Mouse (Mus musculus) adrenal gland, postnatal 10 days (tissue): Measurements from ENCODE around the gene Rrp1b. TPM values are rescaled to one million over a fixed set of nuclear protein-coding genes. Genes with fewer than 3 reads are reported as not detected.
"Not testable (repeated sequence)": the region's sequence is repeated elsewhere in the genome, so short reads cannot be mapped to it uniquely, and the experiment has no call there.

ENCODE experiments used
- DNase-seq: peaks from one replicate; pipeline ENCODE4 v3.0.0; 2021; ENCODE audit warnings: mixed read lengths
- total RNA-seq, 2 experiments: library from RNA; stranded (reverse); gene quantifications; 2 replicates each; pipeline ENCODE4 v1.2.3; 2021

The Rrp1b gene
- total RNA-seq, 2 experiments from 2014 or later: 15.5 to 21.7 TPM

DNA sequence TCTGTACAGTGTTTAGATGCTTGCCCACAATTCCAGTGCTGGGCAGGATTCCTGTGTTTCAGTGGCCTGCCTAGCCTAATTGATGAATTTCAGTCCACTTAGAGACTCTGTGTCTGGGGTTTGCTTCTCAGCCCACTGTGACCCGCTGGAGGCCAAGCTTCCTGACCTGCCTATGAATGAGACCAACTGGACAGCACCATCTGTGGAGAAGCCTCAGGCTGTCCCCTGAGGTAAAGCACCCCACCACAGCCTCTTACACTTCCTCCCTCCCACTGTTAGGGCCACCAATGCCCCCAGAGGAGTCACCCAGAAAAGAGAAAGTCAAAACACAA lies 55.1 kb downstream of the Rrp1b start:
- DNase-seq: no peak

DNA sequence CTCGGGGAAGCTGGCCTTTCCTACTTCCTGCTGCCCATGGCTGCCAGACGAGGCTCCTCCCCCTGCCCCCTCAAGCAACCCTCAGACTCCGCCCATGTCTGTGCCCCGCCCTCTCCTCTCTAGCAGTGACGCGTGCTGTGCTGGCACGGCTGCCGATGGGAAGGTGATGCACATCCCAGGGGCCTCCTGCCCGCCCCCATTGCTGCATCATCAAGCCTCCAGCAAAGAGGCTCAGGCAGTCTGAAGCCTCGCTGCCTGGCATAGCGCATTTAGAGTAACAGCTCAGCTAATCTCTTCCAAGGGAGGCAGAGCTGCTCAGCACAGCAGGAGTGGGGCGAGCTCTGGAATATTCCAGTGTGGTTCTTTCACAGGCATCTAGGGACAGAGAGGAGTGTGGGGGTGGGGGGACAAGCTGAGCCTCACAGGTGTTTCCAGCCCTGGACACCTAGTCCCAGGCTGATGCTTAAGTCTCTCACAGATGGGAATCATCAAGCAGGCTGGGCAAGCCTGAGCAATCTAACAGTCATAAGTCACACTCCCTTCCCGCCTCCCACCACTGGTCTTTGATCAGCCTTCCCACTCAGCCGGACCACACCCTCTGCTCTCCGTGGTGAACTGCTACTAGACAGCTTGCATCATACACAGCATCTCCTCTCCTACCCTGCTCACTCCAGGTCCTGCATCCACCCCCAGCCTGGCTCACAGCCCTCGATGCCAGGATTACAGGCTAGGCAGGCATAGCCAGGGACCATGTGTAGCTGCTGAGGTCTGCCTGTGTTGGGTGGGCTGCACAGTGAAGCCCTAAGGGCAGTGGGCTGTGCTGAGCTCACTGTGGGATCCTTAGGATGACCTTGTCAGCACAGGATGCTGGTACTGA lies 55.7 kb downstream of the Rrp1b start:
- DNase-seq: peak; percentile 85

DNA sequence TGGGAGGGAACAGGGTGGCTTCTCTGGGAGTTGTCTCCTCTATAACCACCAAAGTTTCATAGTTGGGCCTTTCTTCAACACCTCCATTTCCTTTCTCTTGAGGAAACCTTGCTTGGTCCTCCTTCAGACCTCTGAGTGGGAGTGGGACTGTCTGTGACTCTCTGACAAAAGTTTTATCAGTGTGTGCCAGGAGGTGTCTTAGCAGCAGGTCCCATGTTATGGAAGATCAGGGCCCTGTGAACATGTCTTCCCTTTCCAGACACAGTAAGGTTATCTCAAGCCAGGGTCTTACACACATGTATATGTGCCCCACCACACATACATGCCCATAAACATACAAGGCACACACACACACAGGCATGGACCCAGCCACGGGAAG lies 56.3 kb downstream of the Rrp1b start:
- no peak for DNase-seq

DNA sequence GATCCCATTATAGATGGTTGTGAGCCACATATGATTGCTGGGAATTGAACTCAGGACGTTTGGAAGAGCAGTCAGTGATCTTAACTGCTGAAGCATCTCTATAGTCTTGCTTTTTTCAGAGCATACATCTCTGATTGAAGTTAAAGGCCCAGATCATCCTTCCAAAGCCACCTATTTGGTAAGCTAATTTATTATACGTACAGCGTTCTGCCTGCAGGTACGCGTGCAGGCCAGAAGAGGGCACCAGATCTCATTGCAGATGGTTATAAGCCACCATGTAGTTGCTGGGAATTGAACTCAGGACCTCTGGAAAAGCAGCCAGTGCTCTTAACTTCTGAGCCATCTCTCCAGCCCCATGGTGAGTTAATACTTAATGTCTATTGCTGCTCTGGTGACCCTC lies 57.0 kb downstream of the Rrp1b start:
- DNase-seq: no peak

DNA sequence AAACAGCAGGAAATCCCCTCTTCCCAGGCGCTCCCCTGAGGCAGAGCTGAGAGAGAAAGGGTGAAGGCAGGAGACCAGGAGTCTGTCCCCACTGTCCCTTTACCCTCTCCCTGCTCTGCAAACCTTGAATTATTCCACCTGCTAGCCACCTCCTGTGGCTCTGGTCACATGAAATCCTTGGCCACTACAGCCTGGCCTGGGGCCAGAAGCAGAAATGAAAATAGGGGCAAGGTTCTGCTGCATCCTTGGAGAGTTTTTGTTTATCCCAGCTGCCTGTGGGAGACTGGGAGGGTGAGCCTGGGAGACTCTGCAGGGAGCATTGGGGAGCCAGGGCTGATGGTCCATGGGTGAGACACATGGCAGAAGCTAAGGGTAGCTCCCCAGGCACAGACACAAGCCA lies 61.8 kb downstream of the Rrp1b start:
- DNase-seq: peak; percentile 72

DNA sequence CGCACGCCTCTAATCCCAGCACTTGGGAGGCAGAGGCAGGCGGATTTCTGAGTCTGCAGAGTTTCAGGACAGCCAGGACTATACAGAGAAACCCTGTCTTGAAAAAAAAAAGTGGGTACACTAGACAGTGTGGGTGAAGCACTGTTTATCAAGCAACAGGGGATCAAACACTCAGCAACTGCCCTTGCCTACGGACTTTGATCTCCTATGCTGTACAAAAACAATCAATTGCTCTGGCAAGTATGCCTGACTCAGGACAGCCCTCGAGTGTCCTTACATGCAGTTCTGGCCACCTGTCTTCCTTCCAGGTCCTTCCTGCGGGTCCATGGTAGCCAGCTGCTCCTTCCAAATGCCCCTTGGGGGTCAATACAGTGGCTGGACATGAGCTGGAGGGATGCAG lies 63.0 kb downstream of the Rrp1b start:
- DNase-seq: not testable (repeated sequence)

DNA sequence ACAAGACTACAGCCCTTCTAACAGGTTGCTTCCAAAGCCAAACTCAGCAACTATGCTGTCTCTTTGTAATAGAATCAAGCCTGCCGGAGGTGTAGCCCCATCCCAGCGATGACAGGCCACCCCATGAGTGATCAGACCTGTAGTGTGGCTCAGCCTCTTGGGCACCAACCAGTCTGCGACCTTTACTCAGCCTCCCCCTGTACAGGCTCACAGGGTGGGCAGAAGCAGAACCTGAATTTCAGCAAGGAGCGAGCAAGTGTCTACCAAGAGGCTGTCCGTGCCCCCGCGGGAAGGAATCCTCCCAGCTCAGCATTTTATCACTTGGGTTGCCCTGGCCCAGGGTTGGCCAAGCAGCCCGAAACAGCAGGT lies 63.7 kb downstream of the Rrp1b start:
- no peak for DNase-seq

DNA sequence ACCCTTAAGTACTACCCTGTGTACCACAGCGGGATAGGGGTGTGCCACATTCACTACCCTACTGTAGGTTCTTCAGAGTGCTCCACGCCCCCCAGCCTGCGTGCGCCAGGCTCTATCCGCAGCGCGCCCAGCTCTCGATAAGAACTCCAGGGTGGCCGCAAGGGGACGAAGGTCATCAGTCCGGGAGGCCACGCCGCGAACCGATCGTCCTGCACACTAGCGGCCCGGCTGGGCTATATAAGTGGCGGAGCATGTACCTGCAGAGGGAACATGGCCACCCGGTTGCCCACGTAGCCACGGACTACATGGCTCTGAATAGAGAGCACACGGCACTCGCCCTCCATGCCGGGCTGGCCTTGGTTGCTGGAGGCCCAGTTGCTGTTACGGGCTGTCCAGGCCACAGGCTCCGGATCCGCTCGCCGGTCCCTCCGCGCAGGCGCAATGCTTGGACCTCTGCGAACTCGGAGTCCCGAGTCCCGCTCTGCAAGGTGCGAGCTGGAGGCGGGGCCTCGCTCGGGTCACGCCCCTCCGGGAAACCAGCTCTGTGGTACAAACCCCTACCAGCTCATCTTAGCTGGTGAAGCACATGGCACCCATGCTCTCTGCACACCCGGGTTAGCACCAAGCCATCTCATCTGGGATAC lies 64.2 kb downstream of the Rrp1b start:
- peak; percentile 87 for DNase-seq

DNA sequence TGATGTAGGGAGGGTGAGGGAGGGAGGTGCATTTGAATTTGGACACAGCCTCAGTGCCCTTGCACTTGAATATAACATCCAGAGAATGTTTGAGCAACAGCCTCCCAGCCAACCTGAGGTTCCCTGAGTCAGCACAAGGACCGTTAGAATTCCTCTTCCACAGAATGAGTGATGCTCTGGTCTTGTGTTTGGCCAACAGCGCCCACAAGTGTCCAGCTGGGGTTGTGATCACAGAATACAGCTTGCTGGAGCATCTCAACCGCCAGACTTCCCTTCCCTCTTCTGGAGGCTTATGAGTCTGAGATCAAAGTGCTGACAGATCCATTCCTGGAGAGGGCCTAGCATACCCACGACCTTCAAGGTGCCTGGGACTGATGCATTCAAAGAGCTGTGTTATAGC lies 67.2 kb downstream of the Rrp1b start:
- peak; percentile 40 for DNase-seq

DNA sequence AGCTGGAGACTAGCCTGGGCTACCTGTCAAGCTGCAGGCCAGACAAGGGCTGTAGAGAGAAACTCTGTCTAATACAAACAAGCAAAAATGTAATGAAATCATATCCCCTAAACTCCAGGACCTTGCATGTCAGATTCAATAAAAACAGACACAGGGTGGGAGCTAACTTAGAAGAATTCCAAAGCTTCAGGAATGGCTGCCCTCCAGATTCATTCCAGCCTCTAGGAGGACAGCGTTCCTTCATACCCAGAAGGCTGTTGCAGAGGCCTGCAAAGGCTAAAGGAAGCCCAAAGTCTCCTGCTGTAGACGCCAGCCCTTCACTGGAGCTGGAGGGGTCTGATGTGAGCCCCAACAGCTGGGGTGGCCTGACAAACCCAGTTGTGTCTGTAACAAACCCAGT lies 70.5 kb downstream of the Rrp1b start:
- no peak for DNase-seq

DNA sequence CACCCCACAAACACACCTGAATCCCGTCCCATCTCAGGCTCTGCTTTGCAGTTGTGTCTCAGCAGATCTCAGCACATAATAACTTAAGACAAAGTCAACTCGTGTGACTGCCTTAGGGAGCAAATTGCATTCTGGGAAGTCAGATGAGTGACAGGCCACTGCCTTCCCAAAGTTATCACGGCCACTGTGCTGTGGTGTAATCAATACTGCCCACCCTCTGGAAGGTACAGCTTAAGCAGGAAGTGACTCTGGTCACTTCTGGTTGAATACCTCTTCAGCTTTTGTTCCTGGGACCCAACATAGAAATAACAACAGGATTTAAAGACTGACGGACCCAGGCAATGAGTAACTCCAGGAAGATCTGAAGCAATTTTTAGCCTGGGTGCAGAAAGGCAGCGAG lies 72.0 kb downstream of the Rrp1b start:
- DNase-seq: no peak

DNA sequence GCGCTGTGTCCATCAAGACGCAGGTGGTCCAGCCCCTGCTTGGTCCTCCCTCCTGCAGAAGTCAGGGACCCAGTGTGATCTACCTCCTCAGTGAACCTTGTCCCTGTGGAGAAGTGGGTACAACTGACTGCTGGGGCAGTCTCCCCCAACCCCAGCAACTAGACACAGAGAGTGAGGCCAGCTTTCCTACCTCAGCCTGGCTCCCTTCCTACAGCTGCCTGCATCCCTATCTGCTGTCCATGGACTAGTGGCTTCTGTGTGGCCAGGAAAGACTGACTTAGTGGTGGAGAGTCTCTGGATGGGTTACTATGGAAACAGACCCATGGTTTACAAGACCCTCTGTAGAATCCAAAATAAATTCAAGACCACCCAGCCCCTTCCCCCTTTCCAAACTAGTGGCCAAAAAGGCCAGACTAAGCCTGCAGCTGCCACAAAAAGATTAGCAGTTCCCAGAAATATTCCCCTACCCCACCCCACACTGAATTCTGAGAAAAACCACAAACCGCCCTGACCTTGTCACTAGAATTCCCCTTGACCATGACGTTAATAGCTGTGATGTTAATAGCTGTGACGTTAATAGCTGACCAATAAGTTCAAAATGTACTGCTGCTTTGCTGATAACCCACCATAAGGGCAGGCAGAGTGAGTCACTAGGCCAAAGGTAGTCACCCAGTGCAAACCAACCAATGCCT lies 72.6 kb downstream of the Rrp1b start:
- not testable (repeated sequence) for DNase-seq

DNA sequence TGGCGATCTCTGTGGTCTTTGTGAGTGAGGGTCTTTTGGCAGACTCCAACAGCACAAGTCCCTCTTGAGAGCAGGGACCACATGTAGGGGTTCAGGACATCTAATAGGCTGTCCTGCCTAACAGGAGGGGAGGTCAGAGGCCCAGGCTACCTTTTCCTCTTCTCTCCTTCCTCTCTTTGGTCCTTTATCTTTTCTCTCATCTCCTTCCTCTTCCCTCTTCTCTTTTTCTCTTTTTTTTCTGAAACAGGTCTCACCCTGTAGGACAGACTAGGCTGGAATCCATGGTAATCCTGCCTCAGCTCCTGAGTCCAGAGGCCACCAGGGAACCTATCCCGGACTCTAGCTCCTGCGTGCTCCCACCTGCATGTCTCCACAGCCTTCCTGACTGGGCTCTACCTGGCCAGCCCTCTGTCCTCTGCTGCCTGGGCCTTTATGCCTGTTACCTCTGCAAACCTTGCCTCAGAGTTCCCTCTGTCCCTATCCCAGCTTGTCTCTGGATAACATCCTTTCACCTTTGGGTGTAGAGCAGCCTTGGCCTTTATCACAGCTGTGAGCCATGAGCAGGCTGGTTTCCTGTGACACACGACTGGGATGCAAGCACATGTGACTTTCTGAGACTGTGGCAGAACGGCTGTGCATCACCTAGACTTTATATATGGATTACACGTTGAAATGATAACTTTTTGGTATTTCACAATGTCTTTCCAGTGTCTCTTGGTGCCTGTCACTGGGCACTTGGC lies 73.5 kb downstream of the Rrp1b start:
- DNase-seq: peak; percentile 15

DNA sequence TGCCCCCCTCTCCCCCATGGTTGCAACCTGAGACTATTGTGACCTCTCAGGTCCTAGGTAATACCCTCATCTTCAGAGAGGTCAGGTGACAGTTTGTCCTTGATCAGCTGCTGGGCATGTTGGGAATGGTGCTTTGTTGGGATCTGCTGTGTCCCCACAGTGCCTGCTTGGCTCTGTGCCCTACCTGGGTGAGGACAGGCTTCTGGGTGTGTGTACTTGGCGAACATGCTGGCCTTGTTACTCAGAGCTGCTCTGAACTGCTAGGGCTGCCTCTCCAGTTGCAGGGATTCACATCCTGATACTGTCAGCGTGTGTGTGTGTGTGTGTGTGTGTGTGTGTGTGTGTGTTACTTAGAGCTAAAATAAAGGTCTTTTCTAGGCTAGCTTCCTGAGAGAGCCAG lies 74.5 kb downstream of the Rrp1b start:
- DNase-seq: peak; percentile 86

DNA sequence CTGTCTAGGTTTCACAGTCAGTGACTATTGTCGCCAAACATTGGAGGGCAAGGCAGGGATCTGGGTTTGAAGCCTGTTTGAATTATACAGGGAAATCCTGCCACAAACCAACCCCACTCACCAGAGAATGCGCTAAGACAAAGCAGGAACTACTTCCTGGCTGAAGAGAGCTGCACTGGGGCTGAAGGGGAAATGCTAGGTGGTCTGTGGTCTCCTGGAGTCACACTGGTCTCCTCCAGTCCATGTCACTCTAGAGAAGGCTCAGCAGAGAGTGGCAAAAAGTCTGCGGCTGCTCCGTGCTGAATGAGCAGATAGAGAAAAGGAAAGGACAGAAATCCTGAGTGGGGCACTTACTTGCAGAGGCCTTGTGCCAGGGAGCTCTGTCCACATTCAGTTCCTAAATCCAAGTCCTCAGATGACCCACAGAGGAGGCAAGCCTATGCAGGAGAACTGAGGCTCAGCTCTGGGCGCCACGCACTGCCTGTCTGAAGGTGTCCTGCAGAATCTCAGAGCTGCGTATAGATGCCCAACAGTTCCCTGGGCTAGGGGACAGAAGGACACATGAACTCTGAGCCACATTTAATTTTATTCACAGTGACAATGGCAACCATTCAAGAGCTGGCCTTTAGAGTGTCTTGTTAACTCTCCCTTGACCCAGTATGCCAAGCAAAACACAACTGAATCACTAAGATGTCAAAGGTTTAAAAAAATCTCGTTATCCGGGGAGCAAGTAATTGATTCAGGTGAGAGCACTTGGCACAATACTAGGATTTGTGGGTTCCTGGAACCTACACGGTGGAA lies 75.3 kb downstream of the Rrp1b start:
- peak; percentile 23 for DNase-seq

Other genes with a start within 250 kb of the Rrp1b start
- 100 to 1,000 TPM in 1 of 2 experiments, 10 to 100 TPM in 1; 25.4 to 112 TPM for gene Sik1, start 180.3 kb upstream of the Rrp1b start, total RNA-seq
- 1 to 10 TPM; 1.4 to 1.7 TPM for gene Hsf2bp, start 249 bp downstream of the Rrp1b start, total RNA-seq
- gene Notch3, start 130.8 kb downstream of the Rrp1b start, total RNA-seq: 10 to 100 TPM; 24.9 to 31.7 TPM
- under 1 TPM in 1 of 2 experiments, not detected in 1; 0.42 TPM for gene Ephx3, start 153.4 kb downstream of the Rrp1b start, total RNA-seq
- gene Brd4, start 248.6 kb downstream of the Rrp1b start, total RNA-seq: 10 to 100 TPM; 80.6 to 98.0 TPM